ENCODE assay signal across 30 mouse cellular contexts in genomic region chr2:118772158-118772874, GRCm38 (mm10). TPM values are rescaled to one million over a fixed set of nuclear protein-coding genes. Genes with fewer than 3 reads are reported as not detected.
A peak's percentile ranks its signal among the peaks of the same experiment; 100 is the strongest.
DNase-seq lines count a peak whose midpoint lies in the region; ATAC-seq and TF ChIP-seq lines count a peak whose summit lies in the region.
"Had no signal": no experiment of that assay in that cellular context is flagged by ENCODE, and none has a peak within 500 bp of the region (broad histone marks: within the 10 kb centered on the region; RNA-seq: fewer than 3 reads in every experiment).

Gene Phgr1 (plus strand): TSS chr2:118772769.

- no peak for TF ChIP-seq POLR2A in thymus, adult 2 months (IDR thresholded peaks at IDR 0.05; ENCODE audit: control insufficient read depth, extremely low read depth, insufficient read depth, low read length, poor library complexity)

- 74% methylated on average over 6 of the region's 6 CpGs for WGBS in lung, embryonic 16.5 days
- WGBS in intestine, embryonic 14.5 days = 73% methylated on average over 6 of the region's 6 CpGs
- WGBS in stomach, embryonic 16.5 days = 75% methylated on average over 6 of the region's 6 CpGs
- 92% methylated on average over 6 of the region's 6 CpGs for WGBS in thymus, adult 2 months
- WGBS in heart, embryonic 11.5 days (ENCODE audit: insufficient replicate concordance) = 75% methylated on average over 6 of the region's 6 CpGs

- no peak for DNase-seq in lung, postnatal 4 days
- no peak for DNase-seq in intestine, embryonic 14.5 days (ENCODE audit: low spot score)
- no peak for DNase-seq in ovary, adult 18-20 months (ENCODE audit: low spot score)
- DNase-seq in thymus, adult 2 months = no peak
- DNase-seq: adrenal gland, adult 8-10 months; cerebellum, adult 11-12 months; cerebellum, postnatal 25 days; embryo, embryonic 11 days; gastrocnemius, adult 2 months; heart, postnatal 14 days; kidney, adult 18-20 months; lung, adult 18-20 months; lung, postnatal 36 days; right cerebral cortex, postnatal 14 days; spleen, adult 18-20 months had no signal

- peaks cover 3% of the 10 kb centered on the region; the same call in 1 of the 2 replicates for H3K9me3 ChIP-seq in lung, embryonic 16.5 days (ENCODE audit: control insufficient read depth, low read length)
- H3K9me3 ChIP-seq in intestine, embryonic 14.5 days (ENCODE audit: control insufficient read depth, low read length) = no peaks in the 10 kb centered on the region
- H3K9me3 ChIP-seq in megakaryocyte, embryonic 14.5 days = peaks cover 5% of the 10 kb centered on the region
- H3K9me3 ChIP-seq in stomach, embryonic 16.5 days (replicated peaks; ENCODE audit: control insufficient read depth, low read length) = no peaks in the 10 kb centered on the region
- no peaks in the 10 kb centered on the region for H3K9me3 ChIP-seq in heart, embryonic 11.5 days (replicated peaks; ENCODE audit: control insufficient read depth, low read length)
- H3K9me3 ChIP-seq: embryonic facial prominence, embryonic 13.5 days; forebrain, embryonic 13.5 days; heart, embryonic 13.5 days; hindbrain, embryonic 13.5 days; midbrain, embryonic 12.5 days had no signal

- no peaks in the 10 kb centered on the region for H3K36me3 ChIP-seq in lung, embryonic 16.5 days (ENCODE audit: control insufficient read depth, insufficient read depth, low read length)
- no peaks in the 10 kb centered on the region for H3K36me3 ChIP-seq in intestine, embryonic 14.5 days (ENCODE audit: control insufficient read depth, insufficient read depth, low read length)
- no peaks in the 10 kb centered on the region for H3K36me3 ChIP-seq in megakaryocyte, embryonic 14.5 days (replicated peaks; ENCODE audit: low read length)
- H3K36me3 ChIP-seq in stomach, embryonic 16.5 days (ENCODE audit: control insufficient read depth, insufficient read depth, low read length) = no peaks in the 10 kb centered on the region
- no peaks in the 10 kb centered on the region for H3K36me3 ChIP-seq in thymus, adult 2 months (ENCODE audit: control insufficient read depth, insufficient read depth, low read length)
- H3K36me3 ChIP-seq in heart, embryonic 11.5 days (ENCODE audit: control insufficient read depth, insufficient read depth, low read length) = no peaks in the 10 kb centered on the region
- H3K36me3 ChIP-seq: embryonic facial prominence, embryonic 13.5 days; heart, embryonic 13.5 days; hindbrain, embryonic 13.5 days; midbrain, embryonic 12.5 days had no signal

- H3K4me2 ChIP-seq in lung, embryonic 16.5 days (ENCODE audit: low read depth, low read length) = no peak within 1 kb of the TSS
- no peak within 1 kb of the TSS for H3K4me2 ChIP-seq in intestine, embryonic 14.5 days (ENCODE audit: low read length)
- H3K4me2 ChIP-seq in stomach, embryonic 16.5 days (ENCODE audit: low read depth, low read length) = peak within 1 kb of the TSS; percentile 0; the same call in 1 of the 2 replicates
- H3K4me2 ChIP-seq in heart, embryonic 11.5 days = no peak within 1 kb of the TSS
- H3K4me2 ChIP-seq: embryonic facial prominence, embryonic 13.5 days; forebrain, embryonic 13.5 days; heart, embryonic 13.5 days; hindbrain, embryonic 13.5 days; midbrain, embryonic 12.5 days had no signal

- H3K4me1 ChIP-seq in lung, embryonic 16.5 days (replicated peaks; ENCODE audit: control insufficient read depth, insufficient read depth, low read length) = peaks cover 11% of the 10 kb centered on the region; the same call in 1 of the 2 replicates
- H3K4me1 ChIP-seq in intestine, embryonic 14.5 days (replicated peaks; ENCODE audit: control insufficient read depth, insufficient read depth, low read length) = 0 out of 2 replicates have a peak, but pooled peaks cover 3% of the 10 kb centered on the region
- peaks cover 16% of the 10 kb centered on the region for H3K4me1 ChIP-seq in megakaryocyte, embryonic 14.5 days
- H3K4me1 ChIP-seq in stomach, embryonic 16.5 days (ENCODE audit: control insufficient read depth, insufficient read depth, low read length) = peaks cover 7% of the 10 kb centered on the region; the same call in 1 of the 2 replicates
- H3K4me1 ChIP-seq in thymus, adult 2 months (replicated peaks; ENCODE audit: control insufficient read depth, insufficient read depth, low read length) = no peaks in the 10 kb centered on the region
- no peaks in the 10 kb centered on the region for H3K4me1 ChIP-seq in heart, embryonic 11.5 days (ENCODE audit: control insufficient read depth, insufficient read depth, low read length)
- H3K4me1 ChIP-seq: midbrain, embryonic 12.5 days had no signal

- TF ChIP-seq CTCF in thymus, adult 2 months (IDR thresholded peaks at IDR 0.05; ENCODE audit: borderline replicate concordance, control insufficient read depth, extremely low read depth, insufficient read depth, low read length, poor library complexity) = no peak

- H3K27me3 ChIP-seq in lung, embryonic 16.5 days (ENCODE audit: control insufficient read depth, insufficient read depth, low read depth, low read length) = no peaks in the 10 kb centered on the region
- no peaks in the 10 kb centered on the region for H3K27me3 ChIP-seq in intestine, embryonic 14.5 days (replicated peaks; ENCODE audit: control insufficient read depth, insufficient read depth, low read length)
- H3K27me3 ChIP-seq in megakaryocyte, embryonic 14.5 days (replicated peaks) = peaks cover 45% of the 10 kb centered on the region
- H3K27me3 ChIP-seq in stomach, embryonic 16.5 days (ENCODE audit: control insufficient read depth, insufficient read depth, low read length) = no peaks in the 10 kb centered on the region
- no peaks in the 10 kb centered on the region for H3K27me3 ChIP-seq in thymus, adult 2 months (ENCODE audit: control insufficient read depth, insufficient read depth, low read length)
- H3K27me3 ChIP-seq in heart, embryonic 11.5 days (ENCODE audit: control insufficient read depth, insufficient read depth, low read length) = no peaks in the 10 kb centered on the region
- H3K27me3 ChIP-seq: embryonic facial prominence, embryonic 13.5 days; Patski had no signal

- peak; percentile 64 for ATAC-seq in lung, embryonic 16.5 days (ENCODE audit: low read depth)
- peak; percentile 79 for ATAC-seq in intestine, embryonic 14.5 days (replicated peaks; ENCODE audit: low FRiP score, low TSS enrichment, low read depth)
- peak; percentile 85; the same call in 1 of the 2 replicates for ATAC-seq in stomach, embryonic 16.5 days (ENCODE audit: insufficient read depth, low FRiP score)
- ATAC-seq in heart, embryonic 11.5 days (replicated peaks; ENCODE audit: insufficient number of reproducible peaks, low FRiP score, low TSS enrichment) = no peak; the same call in 1 of the 2 replicates
- ATAC-seq: forebrain, embryonic 13.5 days; Patski had no signal

- H3K4me3 ChIP-seq in lung, embryonic 16.5 days (ENCODE audit: low read length) = no peak within 1 kb of the TSS
- no peak within 1 kb of the TSS for H3K4me3 ChIP-seq in intestine, embryonic 14.5 days (ENCODE audit: low read depth, low read length)
- no peak within 1 kb of the TSS for H3K4me3 ChIP-seq in megakaryocyte, embryonic 14.5 days (replicated peaks)
- peak within 1 kb of the TSS; percentile 7; the same call in 1 of the 2 replicates for H3K4me3 ChIP-seq in stomach, embryonic 16.5 days (replicated peaks; ENCODE audit: low read length)
- H3K4me3 ChIP-seq in thymus, adult 2 months (ENCODE audit: control insufficient read depth, insufficient read depth, low read length) = no peak within 1 kb of the TSS
- no peak within 1 kb of the TSS for H3K4me3 ChIP-seq in heart, embryonic 11.5 days (ENCODE audit: low read depth, low read length)
- H3K4me3 ChIP-seq: embryonic facial prominence, embryonic 13.5 days; erythroblast, embryonic 14.5 days; forebrain, embryonic 13.5 days; gastrocnemius, adult 2 months; heart, embryonic 13.5 days; hindbrain, embryonic 13.5 days; midbrain, embryonic 12.5 days had no signal

- H3K9ac ChIP-seq in lung, embryonic 16.5 days (ENCODE audit: low read length) = no peak within 1 kb of the TSS
- H3K9ac ChIP-seq in intestine, embryonic 14.5 days (ENCODE audit: low read length) = no peak within 1 kb of the TSS
- peak within 1 kb of the TSS; percentile 13; the same call in 1 of the 2 replicates for H3K9ac ChIP-seq in stomach, embryonic 16.5 days (ENCODE audit: low read length)
- H3K9ac ChIP-seq in heart, embryonic 11.5 days (ENCODE audit: low read depth, low read length) = no peak within 1 kb of the TSS
- H3K9ac ChIP-seq: embryonic facial prominence, embryonic 13.5 days; forebrain, embryonic 13.5 days; heart, embryonic 13.5 days; hindbrain, embryonic 13.5 days; midbrain, embryonic 12.5 days had no signal

- H3K27ac ChIP-seq in lung, embryonic 16.5 days (ENCODE audit: low read length) = no peak within 1 kb of the TSS
- no peak within 1 kb of the TSS for H3K27ac ChIP-seq in intestine, embryonic 14.5 days (ENCODE audit: low read depth)
- H3K27ac ChIP-seq in stomach, embryonic 16.5 days (ENCODE audit: low read length) = peak within 1 kb of the TSS; percentile 31; the same call in 1 of the 2 replicates
- H3K27ac ChIP-seq in thymus, adult 2 months (ENCODE audit: control insufficient read depth, insufficient read depth, low read length) = no peak within 1 kb of the TSS
- H3K27ac ChIP-seq in heart, embryonic 11.5 days (ENCODE audit: low read depth, low read length) = no peak within 1 kb of the TSS
- H3K27ac ChIP-seq: embryonic facial prominence, embryonic 13.5 days; forebrain, embryonic 13.5 days; gastrocnemius, adult 2 months; heart, embryonic 13.5 days; hindbrain, embryonic 13.5 days; kidney, postnatal 0 days; midbrain, embryonic 12.5 days had no signal

RNA-seq across cellular contexts. Expression of gene Phgr1, which starts in this region (rescaled TPM):
- polyA plus RNA-seq in lung, embryonic 16.5 days (2015; fragmentation: Nextera tagmentation; extraction: Ambion mirVana) = 0.31 and 0.58 TPM in 2 replicates
- 21.2 and 45.1 TPM in 2 replicates for polyA plus RNA-seq in intestine, embryonic 14.5 days (2014; fragmentation: Nextera tagmentation; extraction: Ambion mirVana)
- polyA plus RNA-seq in megakaryocyte, embryonic 14.5 days (2012; ENCODE audit: insufficient read depth, low replicate concordance) = 17.2 and 54.9 TPM in 2 replicates
- 22.2 and 38.3 TPM in 2 replicates for polyA plus RNA-seq in stomach, embryonic 16.5 days (2015; fragmentation: Nextera tagmentation; extraction: Ambion mirVana)
- 3.3 and 4.9 TPM in 2 replicates for polyA plus RNA-seq in thymus, adult 2 months (2012; rRNA removed)
- polyA plus RNA-seq in heart, embryonic 11.5 days (2014; fragmentation: Nextera tagmentation; extraction: Ambion mirVana) = not detected in 2 replicates
- polyA plus RNA-seq: embryonic facial prominence, embryonic 13.5 days; erythroblast, embryonic 14.5 days; forebrain, embryonic 13.5 days; frontal cortex, adult 2 months; heart, embryonic 13.5 days; hindbrain, embryonic 13.5 days; kidney, postnatal 0 days; limb, embryonic 11.5 days; midbrain, embryonic 12.5 days; neural tube, embryonic 11.5 days; Patski had no signal

Comparison
In these comparisons a context has a peak if more than half of its experiments do, and no peak if none do; other contexts are left out.
1. Peak in ATAC-seq in lung, embryonic 16.5 days; RNA of the gene not detected or under 1 TPM.